Mouse (Mus musculus) heart, adult 2 months (tissue): Measurements from ENCODE around the gene Nr6a1.

Experiments
- CTCF ChIP-seq: fragments of 200-600 bp; IDR thresholded peaks from 2 replicates; pipeline ENCODE4 v1.8.1; 2022; ENCODE audit warnings: antibody characterized with exemption, mild to moderate bottlenecking, moderate library complexity
- EP300 ChIP-seq: fragments of 200-500 bp; IDR thresholded peaks from 2 replicates; pipeline ENCODE4 v1.6.1; 2011; ENCODE audit warnings: low read depth, low read length, control low read depth; ENCODE audit not compliant: insufficient read depth
- POLR2A ChIP-seq: fragments of 200-500 bp; IDR thresholded peaks from 2 replicates; pipeline ENCODE4 v1.6.1; 2011; ENCODE audit warnings: mild to moderate bottlenecking, low read depth, low read length, control low read depth; ENCODE audit not compliant: insufficient read depth

DNA sequence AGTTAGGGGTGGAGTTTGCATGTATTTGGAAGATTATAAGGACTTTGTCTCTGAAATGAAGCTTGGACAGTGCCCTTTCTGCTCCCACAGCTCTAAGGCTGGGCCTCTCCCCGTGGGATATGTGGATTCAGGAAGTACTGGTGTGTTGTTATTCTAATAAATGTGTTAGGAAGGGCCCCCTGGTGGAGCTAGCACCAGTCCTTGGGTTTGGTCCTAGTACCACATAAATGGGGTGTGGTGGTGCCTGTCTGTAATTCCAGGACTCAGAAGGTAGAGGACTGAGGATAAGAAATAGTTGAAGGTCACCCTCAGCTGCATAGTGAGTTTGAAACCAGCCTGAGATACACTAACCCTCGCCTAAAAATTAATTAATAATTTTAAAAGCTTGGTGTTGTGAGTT, 45.7 kb upstream of the Nr6a1 start:
- peak; percentile 35 for TF ChIP-seq CTCF
- no peak for TF ChIP-seq EP300
- TF ChIP-seq POLR2A: no peak
